Mouse (Mus musculus): ENCODE measurements at regions not wholly inside any gene's neighbourhood (a gene's known extent, or its start where the extent isn't known, plus 50 kb on each side); places are given as distances from the start of the nearest gene placed in this dataset.

DNA sequence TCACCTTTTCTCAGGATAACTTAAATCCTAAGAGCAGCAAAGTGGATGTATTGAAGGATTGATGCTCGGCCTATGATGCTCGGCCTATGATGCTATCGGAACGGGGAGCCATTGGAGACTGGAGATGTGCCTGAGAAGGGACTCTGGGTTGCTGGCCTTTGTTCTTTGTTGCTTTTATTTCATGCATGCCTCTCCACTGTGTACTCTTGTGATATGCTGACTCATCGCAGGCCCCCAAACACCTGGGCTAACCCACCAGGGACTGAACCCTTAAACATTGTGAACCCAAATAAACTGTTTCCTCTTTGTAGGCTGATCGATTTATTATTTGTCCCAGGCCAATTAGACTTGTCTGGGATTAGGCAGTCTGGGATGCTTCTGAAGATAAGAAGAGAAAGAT, 61.9 kb downstream of the Pdcl3 start:
- no peak for TF ChIP-seq GATA4 (IDR thresholded peaks at IDR 0.05; ENCODE audit: insufficient replicate concordance, low read length)

DNA sequence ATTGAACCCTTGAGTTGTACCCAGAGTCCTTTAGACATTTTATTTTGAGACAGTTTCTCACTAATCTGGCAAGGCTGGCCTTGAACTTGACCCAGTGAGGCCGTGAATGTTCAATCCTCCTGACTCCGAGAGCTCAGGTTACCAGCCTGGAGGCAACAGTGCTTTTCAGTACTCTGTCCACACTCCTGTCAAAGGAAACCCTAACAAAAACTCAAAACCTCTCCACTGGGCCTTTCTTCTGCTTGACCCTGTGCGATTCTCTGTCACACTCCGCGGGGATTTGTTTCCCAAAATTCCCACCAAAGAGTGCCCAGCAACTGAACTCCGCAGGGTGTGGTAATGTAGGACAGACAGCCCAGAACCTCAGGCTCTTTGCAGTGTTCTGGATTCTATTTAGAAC, 71.9 kb downstream of the Pdcl3 start:
- TF ChIP-seq GATA4 (IDR thresholded peaks at IDR 0.05; ENCODE audit: insufficient replicate concordance, low read length), result no peak

DNA sequence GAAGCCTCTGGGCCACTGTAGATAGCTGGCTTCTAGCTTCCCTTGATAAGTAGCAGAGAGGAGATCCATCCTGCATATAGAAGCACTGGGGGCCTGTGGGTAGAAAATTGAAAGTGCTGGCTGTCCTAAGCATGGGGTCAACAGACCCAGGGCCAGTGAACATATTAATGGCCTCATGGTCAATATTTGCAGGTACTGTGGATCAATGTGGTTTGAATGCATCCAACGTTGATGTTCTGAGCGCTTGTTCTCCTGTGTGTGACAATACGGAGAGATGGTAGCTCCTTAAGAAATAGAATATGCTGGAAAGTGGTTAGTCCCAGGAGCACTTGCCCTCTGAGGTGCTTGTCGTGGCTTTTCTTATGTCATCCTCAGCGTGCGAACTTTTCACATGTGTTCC, 77.1 kb downstream of the Pdcl3 start:
- TF ChIP-seq GATA4 (IDR thresholded peaks at IDR 0.05; ENCODE audit: insufficient replicate concordance, low read length), result no peak

DNA sequence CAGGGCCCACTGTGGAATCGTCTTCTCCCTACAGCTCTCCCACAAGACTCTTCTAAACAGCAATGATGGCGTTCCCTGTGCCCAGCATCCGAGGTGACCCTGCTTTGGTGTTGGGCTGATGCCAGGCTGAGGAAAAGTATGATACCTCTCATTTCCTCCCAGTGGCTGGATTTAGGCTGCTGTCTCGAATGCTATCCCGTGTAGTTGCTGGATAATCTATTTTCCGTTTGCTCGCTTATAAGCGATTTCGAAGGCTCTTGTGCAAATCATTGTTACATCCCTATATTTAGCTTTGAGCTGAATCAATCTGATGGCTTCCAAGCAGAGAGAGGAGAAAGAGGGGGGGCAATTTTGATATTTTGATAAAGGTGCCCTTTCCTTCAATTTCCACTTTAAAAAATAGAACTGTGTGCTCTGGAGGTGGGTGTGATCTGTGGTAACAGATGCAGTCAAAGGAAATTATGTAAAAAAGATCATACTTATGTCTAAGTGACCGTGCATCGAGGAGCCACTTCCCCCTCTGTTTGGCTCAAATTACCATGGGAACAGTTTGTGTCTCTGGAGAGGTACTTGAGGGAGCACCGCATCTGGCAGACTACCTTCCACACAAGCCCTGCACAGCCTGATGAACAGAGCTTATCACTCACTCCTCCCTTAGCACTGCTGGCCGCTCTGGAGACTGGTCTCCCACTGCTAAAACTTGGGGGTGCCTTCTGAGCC, 78.4 kb downstream of the Pdcl3 start:
- TF ChIP-seq GATA4 (IDR thresholded peaks at IDR 0.05; ENCODE audit: insufficient replicate concordance, low read length), result no peak

DNA sequence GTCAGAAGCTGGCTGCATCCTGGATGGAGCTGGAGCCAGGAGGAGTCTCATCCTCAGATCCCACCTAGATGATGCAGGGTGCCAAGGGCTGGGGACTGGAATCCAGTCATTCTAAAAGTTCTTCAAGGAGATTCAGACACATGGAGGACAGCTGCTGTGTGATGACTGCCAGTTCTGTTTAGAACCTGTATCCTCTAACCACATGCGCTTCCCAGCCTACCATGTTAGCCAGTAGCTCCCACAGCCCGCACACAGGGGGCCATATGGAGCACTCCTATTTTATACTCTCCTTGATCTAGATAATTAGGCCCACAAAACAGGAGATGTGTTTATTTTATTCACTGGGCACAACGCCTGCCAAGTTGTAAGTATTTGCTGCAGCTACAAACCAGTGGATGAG, 79.4 kb downstream of the Pdcl3 start:
- TF ChIP-seq GATA4 (IDR thresholded peaks at IDR 0.05; ENCODE audit: insufficient replicate concordance, low read length), result no peak

DNA sequence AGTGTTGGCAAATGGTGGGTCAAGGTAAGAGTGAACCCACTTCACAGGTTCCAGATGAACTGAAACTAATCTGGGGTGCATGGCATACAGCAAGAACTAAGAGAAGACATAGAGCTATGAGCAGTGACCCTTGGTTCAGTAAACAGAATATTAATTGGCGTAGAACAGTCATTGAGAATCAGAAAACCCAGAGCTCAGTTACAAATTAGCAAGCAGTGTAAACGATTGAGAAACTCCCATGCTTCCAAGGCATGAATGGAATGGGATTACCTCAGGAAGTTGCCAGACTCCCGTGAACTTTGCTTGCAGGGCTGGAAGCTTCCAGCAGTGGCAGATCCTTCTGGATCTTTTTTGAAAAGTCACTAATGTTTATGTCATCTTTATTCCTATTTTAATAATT, 82.5 kb downstream of the Pdcl3 start:
- no peak for TF ChIP-seq GATA4 (IDR thresholded peaks at IDR 0.05; ENCODE audit: insufficient replicate concordance, low read length)

DNA sequence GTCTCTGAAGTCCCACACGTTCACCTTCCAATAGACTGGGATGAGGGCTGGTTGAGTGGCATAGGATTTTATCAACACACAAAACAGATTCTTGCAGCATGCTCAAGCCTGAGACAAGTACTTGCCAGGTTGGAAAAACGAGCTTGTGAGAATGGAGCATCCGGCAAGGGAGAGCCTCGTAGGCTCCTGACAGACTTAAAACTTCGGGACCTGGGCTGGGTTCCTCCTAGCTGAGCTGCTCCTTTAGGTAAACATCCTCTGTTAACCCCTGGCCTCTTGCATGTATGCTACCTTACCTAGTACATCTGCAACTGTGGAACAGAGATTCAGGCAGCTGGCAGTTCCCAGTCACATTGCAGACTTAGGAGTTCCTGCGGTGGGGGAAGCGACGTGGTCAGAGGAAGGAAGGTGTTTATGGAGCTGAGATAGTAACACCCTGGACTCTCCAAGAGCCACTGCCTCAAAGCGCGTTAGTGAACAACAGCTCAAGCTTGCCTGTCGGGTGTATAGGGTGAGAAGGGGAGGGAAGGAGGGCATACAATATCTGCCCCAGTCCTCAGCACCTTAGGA, 83.8 kb downstream of the Pdcl3 start:
- TF ChIP-seq GATA4 (IDR thresholded peaks at IDR 0.05; ENCODE audit: insufficient replicate concordance, low read length), result no peak

DNA sequence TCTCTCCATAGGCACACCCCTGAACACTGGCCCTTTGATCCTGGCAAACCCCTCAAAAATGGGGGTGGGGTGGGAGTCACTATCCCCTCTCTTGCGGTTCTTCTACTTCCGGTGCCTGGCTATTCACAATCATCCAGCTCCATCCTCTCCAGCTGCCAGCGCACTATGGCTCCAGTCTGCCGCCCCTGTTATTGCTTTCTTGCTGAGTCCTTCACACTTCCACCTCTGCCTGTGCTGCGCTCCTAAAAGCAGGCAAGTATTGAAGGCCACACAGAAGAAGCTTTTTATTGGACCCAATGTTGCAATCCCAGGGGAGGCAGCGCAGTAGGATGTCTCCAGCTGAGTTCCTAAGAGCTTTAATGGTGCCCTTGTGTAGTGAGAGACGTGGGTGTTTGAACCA, 84.3 kb downstream of the Pdcl3 start:
- TF ChIP-seq GATA4 (IDR thresholded peaks at IDR 0.05; ENCODE audit: insufficient replicate concordance, low read length), result no peak

DNA sequence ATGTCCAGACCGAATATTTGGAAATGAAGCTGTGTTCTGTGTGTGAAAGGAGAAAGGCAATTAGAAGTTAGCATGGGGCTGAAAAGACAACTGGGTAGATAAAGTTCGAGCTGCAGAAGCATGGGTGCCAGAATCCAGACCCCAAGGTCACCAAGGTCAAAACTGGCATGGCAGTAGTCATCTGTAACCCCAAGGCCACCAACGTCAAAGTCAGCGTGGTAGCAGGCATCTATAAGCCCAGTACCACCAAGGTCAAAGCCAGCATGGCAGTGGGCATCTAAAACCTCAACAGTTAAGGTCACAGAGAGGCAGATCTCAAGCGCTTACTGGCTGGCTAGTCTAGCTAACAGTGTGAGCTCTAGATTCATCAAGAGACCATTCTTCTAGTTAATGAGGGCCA, 90.6 kb downstream of the Pdcl3 start:
- TF ChIP-seq GATA4 (IDR thresholded peaks at IDR 0.05; ENCODE audit: insufficient replicate concordance, low read length), result no peak

DNA sequence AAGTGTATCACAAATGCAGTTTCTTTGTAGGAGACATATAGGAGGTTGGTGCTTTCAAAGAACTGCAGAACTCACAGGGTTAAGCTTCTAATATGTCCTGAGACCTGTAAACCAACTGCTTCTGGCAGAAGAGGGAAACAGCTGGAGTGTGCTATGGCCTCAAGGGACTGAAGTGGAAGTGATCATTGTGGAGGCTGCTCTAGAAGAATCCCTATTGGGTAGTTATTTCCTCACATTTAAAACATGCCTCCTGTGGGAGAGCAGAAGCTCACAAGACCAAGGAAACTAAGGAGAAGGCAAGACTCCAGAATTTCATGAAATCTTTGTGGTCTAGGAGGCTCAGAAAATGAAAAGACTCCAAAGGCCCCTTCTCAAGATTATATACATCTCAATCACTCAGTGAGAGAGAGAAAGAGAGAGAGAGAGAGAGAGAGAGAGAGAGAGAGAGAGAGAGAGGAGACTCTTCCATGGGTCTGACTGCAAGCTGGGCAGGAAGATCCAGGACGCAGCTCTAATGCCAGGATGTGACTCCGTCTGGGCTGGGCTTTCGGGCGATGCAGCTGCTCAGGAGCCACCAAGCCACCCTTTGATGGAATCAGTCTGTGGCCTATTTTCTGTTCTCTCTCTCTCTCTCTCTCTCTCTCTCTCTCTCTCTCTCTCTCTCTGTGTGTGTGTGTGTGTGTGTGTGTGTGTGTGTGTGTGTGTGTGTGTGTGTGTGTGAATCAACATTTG, 93.3 kb downstream of the Pdcl3 start:
- no peak for TF ChIP-seq GATA4 (IDR thresholded peaks at IDR 0.05; ENCODE audit: insufficient replicate concordance, low read length)

DNA sequence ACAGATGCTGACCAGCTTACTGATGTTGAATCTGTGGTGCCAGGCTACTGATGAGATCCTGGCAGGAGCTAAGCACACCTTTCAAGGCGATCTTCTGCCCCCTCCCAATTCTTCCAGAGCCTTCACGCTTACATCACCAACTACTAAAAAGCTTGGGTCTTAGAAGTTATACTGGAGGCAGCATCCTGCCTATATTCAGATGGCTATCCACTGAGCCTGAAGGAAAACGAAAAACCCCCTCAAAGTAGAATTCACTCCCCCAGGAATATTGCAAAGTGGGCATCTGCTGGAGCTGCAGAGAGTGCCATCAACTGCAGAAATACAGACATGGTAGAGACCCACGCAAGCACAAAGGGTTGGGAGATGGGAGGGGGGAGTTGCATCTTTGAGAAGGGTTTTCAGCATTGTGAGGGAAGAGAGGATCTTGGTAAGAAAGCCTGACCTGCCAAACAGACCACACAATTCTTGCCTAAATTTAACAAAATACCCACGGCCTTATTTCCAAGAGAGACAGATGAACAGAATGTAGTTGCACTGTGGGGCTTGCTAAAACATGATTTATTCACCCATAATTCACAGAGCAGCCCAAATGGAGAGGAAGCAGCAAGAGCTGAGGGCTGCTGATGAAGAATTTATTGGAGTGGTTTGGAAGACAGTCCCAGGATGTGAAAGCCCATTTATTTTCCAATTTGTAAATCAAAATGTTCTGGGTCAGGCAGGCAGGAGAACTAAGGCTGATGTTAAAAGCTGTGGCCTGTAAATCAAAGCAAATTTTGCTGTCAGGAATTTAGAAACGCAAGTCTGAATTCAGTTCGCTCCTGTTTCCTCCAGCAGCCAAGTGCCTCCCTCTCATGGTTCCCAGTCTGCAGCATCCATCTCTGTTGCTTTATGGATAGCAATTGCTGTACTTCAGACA, 98.8 kb downstream of the Pdcl3 start:
- no peak for TF ChIP-seq GATA4 (IDR thresholded peaks at IDR 0.05; ENCODE audit: insufficient replicate concordance, low read length)

DNA sequence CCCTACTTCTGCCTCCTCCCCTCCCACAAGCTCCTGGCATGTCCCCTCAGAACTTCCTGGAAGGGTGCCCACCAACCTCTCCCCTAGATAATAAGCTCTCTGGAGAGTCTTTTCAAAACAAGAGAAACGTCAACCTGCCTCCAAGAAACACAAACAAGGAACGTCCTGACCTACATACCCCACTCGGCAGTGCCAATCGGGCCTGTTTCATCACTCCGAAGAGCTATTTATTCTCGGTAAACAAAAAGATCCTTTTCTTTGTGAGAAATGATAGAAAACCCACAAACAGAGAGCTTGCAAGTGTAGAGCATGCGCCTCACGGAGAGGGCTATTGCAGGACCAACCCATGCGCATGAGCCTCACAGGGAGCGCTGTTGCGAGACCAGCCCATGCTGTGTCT, 100.9 kb downstream of the Pdcl3 start:
- TF ChIP-seq GATA4 (IDR thresholded peaks at IDR 0.05; ENCODE audit: insufficient replicate concordance, low read length), result no peak

DNA sequence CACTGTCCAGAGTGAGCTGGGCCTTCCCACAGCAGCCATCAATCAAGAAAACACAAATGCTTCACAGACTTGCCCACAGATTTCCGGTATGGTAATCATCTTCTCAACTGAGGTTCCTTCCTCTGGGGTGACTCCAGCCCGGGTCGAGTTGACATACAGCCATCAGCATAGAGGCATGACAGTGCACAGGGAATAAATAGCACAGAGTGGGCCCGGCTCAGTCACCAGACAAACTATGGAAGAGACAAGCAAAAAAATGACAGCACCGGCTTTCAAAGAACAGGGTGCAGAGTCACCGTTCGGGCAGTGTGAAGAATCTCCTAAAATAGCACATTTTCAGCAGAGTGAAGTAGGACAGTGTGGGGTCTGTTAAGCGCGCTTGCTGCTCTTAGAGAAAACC, 103.7 kb upstream of the Npas2 start:
- TF ChIP-seq GATA4 (IDR thresholded peaks at IDR 0.05; ENCODE audit: insufficient replicate concordance, low read length), result no peak

DNA sequence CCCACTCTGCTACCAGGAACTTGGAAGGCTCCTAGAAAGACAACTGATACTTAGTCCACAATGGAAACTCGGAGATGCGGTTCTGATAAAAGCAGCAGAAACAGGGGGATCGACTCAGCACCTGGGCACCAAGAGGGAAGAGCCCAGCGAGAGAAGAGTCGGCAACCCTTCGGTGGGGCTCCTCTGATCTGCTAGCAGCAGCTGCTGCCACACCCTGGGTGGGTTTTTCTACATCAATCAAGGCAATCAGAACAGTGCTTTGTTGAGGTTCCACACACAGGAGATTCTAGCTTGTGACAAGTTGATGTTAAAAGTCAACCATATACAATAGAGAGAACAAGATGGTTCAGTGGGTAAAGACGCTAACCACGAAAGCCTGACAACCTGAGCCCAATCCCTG, 102.4 kb upstream of the Npas2 start:
- no peak for TF ChIP-seq GATA4 (IDR thresholded peaks at IDR 0.05; ENCODE audit: insufficient replicate concordance, low read length)

DNA sequence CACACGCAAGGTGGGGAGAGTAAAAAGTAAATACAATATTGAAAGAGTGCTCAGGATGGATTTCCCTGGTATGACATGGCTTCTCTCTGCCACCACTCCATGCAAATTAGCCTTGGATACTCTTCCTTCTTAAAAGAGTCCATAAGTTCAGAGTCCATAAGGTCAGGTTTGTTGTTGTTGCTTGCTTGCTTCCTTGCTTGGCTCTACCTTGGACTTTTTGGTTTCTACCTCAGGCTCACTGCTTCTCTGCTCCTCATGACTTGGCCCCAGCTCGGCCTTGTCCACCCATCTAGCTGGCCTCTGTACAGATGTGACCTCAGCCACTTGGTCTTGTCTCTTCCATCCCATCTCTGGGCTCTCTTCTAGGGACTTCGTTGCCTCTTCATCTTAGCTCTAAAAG, 101.9 kb upstream of the Npas2 start:
- TF ChIP-seq GATA4 (IDR thresholded peaks at IDR 0.05; ENCODE audit: insufficient replicate concordance, low read length), result no peak
